Mouse (Mus musculus): ENCODE measurements around the gene Golga5. TPM values are rescaled to one million over a fixed set of nuclear protein-coding genes. Genes with fewer than 3 reads are reported as not detected.

Golga5 gene
- total and polyA plus RNA-seq, 2 experiments from 2014 or later = 17.4 to 24.0 TPM

DNA sequence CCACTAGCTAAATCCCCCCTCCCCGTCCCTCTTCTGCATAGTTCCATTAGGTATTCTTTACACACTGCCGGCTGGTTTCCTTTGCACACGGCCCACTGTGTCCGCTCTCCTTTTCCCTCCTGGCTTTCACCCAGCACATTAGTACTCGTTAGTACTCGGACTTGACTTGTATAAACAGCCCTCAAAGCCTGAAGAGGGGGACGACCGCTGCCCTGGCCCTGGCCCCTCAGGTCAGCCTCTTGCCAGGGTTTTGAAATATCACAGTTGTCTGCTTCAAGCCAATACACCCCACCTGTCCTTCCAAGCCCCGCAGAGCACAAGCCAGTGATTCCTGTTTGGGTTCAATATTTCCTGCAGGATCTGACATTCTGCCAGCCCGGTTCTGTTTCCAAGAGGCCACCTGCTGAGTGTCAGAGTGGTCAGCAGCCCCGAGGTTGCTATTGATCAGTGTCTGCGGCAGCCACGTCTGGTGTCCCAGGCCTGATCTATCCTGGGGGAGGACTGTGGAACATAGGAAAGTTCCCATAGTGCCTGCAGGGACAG, 52.9 kb downstream of the Golga5 start:
- no peak for TF ChIP-seq CTCF (IDR thresholded peaks at IDR 0.05; ENCODE audit: low read depth)
- no peak for TF ChIP-seq EP300 (IDR thresholded peaks at IDR 0.05; ENCODE audit: low read depth)
- no peak; the same call in 1 of the 2 replicates for ATAC-seq (ENCODE audit: insufficient read depth, low read depth)
- H3K4me1 ChIP-seq (ENCODE audit: control insufficient read depth, insufficient read depth) = no peaks in the 10 kb centered on the region
- H3K4me2 ChIP-seq (ENCODE audit: low read depth, low read length) = no peak overlapping the region
- H3K9ac ChIP-seq (replicated peaks; ENCODE audit: low read depth, low read length) = no peak overlapping the region
- DNase-seq (ENCODE audit: low spot score) = peak; percentile 21
- no peak overlapping the region for H3K4me3 ChIP-seq (ENCODE audit: low read depth, low read length)
- H3K36me3 ChIP-seq (replicated peaks; ENCODE audit: control insufficient read depth, insufficient read depth, low read length) = no peaks in the 10 kb centered on the region
- H3K27ac ChIP-seq (ENCODE audit: low read depth) = no peak overlapping the region
- no peaks in the 10 kb centered on the region for H3K27me3 ChIP-seq (ENCODE audit: control insufficient read depth, insufficient read depth, low read length)
- no peaks in the 10 kb centered on the region for H3K9me3 ChIP-seq (replicated peaks; ENCODE audit: control insufficient read depth, low read length)
- WGBS = 32% methylated on average over 13 of the region's 13 CpGs

DNA sequence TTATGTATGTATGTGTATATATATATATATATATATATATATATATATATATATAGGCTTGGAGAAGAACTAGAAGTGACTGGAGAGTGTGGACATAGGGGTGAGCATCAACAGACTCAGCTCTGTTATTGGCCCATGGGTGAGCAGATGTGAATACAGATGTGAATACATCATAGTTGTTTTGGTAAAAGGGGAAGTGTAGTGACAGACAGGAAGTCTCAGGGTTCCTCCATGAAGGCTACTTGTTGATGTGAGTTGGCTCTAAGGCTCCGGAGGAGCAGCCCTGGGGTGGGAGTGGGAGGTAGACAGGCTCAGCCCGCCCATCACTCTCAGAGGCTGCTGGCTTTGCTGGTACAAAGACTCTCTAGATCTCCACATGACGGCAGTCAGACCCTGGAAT, 55.3 kb downstream of the Golga5 start:
- DNase-seq (ENCODE audit: low spot score) = no peak
- Histone ChIP-seq H3K4me2 (ENCODE audit: low read depth, low read length) (no peak overlapping the region), H3K4me3 (ENCODE audit: low read depth, low read length) (no peak overlapping the region), H3K9me3 (replicated peaks; ENCODE audit: control insufficient read depth, low read length) (no peaks in the 10 kb centered on the region), H3K4me1 (ENCODE audit: control insufficient read depth, insufficient read depth) (no peaks in the 10 kb centered on the region), H3K9ac (replicated peaks; ENCODE audit: low read depth, low read length) (no peak overlapping the region), H3K36me3 (replicated peaks; ENCODE audit: control insufficient read depth, insufficient read depth, low read length) (no peaks in the 10 kb centered on the region), H3K27ac (ENCODE audit: low read depth) (no peak overlapping the region), H3K27me3 (ENCODE audit: control insufficient read depth, insufficient read depth, low read length) (no peaks in the 10 kb centered on the region)
- TF ChIP-seq CTCF (IDR thresholded peaks at IDR 0.05; ENCODE audit: low read depth) (no peak), EP300 (IDR thresholded peaks at IDR 0.05; ENCODE audit: low read depth) (no peak)
- WGBS = 59% methylated on average over 3 of the region's 3 CpGs
- no peak for ATAC-seq (ENCODE audit: insufficient read depth, low read depth)

DNA sequence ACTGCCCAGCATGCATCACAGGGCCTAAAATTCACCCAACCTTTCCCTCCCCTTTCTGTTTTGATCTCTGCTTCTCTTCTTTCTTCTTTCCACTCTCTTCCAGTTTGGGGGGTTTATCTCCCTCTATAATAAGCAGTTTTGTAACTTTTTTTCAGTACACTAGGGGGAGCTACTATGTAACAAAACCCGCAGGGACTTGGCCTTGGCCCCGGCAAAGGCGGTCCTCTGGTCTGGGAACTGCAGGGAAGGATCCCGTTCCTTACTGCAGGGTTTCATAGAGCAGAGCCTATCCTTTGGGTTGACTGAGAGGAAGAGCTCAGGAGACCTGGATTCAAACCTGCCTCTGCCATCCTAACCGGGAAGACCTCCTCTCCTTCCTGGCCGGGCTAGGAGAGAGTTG, 55.8 kb downstream of the Golga5 start:
- H3K4me1 ChIP-seq (ENCODE audit: control insufficient read depth, insufficient read depth) = no peaks in the 10 kb centered on the region
- H3K36me3 ChIP-seq (replicated peaks; ENCODE audit: control insufficient read depth, insufficient read depth, low read length) = no peaks in the 10 kb centered on the region
- no peaks in the 10 kb centered on the region for H3K9me3 ChIP-seq (replicated peaks; ENCODE audit: control insufficient read depth, low read length)
- H3K4me2 ChIP-seq (ENCODE audit: low read depth, low read length) = no peak overlapping the region
- peak; percentile 42 for TF ChIP-seq CTCF (IDR thresholded peaks at IDR 0.05; ENCODE audit: low read depth)
- no peak for TF ChIP-seq EP300 (IDR thresholded peaks at IDR 0.05; ENCODE audit: low read depth)
- WGBS = 12% methylated on average over 6 of the region's 6 CpGs
- no peaks in the 10 kb centered on the region for H3K27me3 ChIP-seq (ENCODE audit: control insufficient read depth, insufficient read depth, low read length)
- DNase-seq (ENCODE audit: low spot score) = peak; percentile 63
- H3K9ac ChIP-seq (replicated peaks; ENCODE audit: low read depth, low read length) = no peak overlapping the region
- H3K27ac ChIP-seq (ENCODE audit: low read depth) = no peak overlapping the region
- H3K4me3 ChIP-seq (ENCODE audit: low read depth, low read length) = no peak overlapping the region
- ATAC-seq (ENCODE audit: insufficient read depth, low read depth) = peak; percentile 59

DNA sequence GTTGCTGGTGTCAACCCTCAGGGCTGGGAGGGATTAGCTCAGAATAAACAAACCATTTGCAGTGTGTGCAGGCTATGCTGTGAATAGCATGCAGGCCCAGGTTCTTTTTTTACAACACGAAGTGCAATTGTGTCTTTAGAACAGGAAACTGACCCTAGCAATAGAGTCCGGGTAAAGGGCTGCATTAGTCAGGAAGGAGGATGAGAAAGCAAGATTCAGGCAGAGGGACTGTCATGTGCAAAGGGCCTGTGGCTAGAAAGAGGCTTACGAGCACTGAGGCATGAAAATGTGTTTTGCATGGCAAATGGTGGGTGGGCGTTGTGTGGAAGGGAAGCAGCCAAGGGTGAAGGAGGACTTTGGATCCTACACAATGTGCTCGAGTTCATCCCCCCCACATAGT, 59.1 kb downstream of the Golga5 start:
- no peak overlapping the region for H3K4me3 ChIP-seq (ENCODE audit: low read depth, low read length)
- no peak overlapping the region for H3K4me2 ChIP-seq (ENCODE audit: low read depth, low read length)
- no peaks in the 10 kb centered on the region for H3K36me3 ChIP-seq (replicated peaks; ENCODE audit: control insufficient read depth, insufficient read depth, low read length)
- TF ChIP-seq CTCF (IDR thresholded peaks at IDR 0.05; ENCODE audit: low read depth) (no peak), EP300 (IDR thresholded peaks at IDR 0.05; ENCODE audit: low read depth) (no peak)
- H3K9me3 ChIP-seq (replicated peaks; ENCODE audit: control insufficient read depth, low read length) = no peaks in the 10 kb centered on the region
- no peaks in the 10 kb centered on the region for H3K27me3 ChIP-seq (ENCODE audit: control insufficient read depth, insufficient read depth, low read length)
- no peaks in the 10 kb centered on the region for H3K4me1 ChIP-seq (ENCODE audit: control insufficient read depth, insufficient read depth)
- no peak overlapping the region for H3K27ac ChIP-seq (ENCODE audit: low read depth)
- 68% methylated on average over 5 of the region's 5 CpGs for WGBS
- no peak overlapping the region for H3K9ac ChIP-seq (replicated peaks; ENCODE audit: low read depth, low read length)
- no peak for DNase-seq (ENCODE audit: low spot score)
- ATAC-seq (ENCODE audit: insufficient read depth, low read depth) = no peak

GRCm38 (mm10) chr12:102535796-102536195, 66.9 kb downstream of the Golga5 start:
- Histone ChIP-seq H3K36me3 (replicated peaks; ENCODE audit: control insufficient read depth, insufficient read depth, low read length) (no peaks in the 10 kb centered on the region), H3K27ac (ENCODE audit: low read depth) (no peak overlapping the region), H3K4me2 (ENCODE audit: low read depth, low read length) (no peak overlapping the region), H3K4me1 (ENCODE audit: control insufficient read depth, insufficient read depth) (no peaks in the 10 kb centered on the region), H3K9me3 (replicated peaks; ENCODE audit: control insufficient read depth, low read length) (no peaks in the 10 kb centered on the region), H3K9ac (replicated peaks; ENCODE audit: low read depth, low read length) (no peak overlapping the region), H3K4me3 (ENCODE audit: low read depth, low read length) (no peak overlapping the region), H3K27me3 (ENCODE audit: control insufficient read depth, insufficient read depth, low read length) (no peaks in the 10 kb centered on the region)
- DNase-seq (ENCODE audit: low spot score) = no peak
- 38% methylated on average over 1 of the region's 1 CpGs for WGBS
- TF ChIP-seq EP300 (IDR thresholded peaks at IDR 0.05; ENCODE audit: low read depth) = no peak
- TF ChIP-seq CTCF (IDR thresholded peaks at IDR 0.05; ENCODE audit: low read depth) = no peak
- ATAC-seq (ENCODE audit: insufficient read depth, low read depth) = no peak

- no peaks in the 10 kb centered on the region for H3K27me3 ChIP-seq (ENCODE audit: control insufficient read depth, insufficient read depth, low read length)
- no peak for ATAC-seq (ENCODE audit: insufficient read depth, low read depth)
- 50% methylated on average over 8 of the region's 8 CpGs for WGBS
Observed at GRCm38 (mm10) chr12:102540278-102540677, 71.3 kb downstream of the Golga5 start.

More at GRCm38 (mm10) chr12:102540278-102540677, 71.3 kb downstream of the Golga5 start:
- TF ChIP-seq EP300 (IDR thresholded peaks at IDR 0.05; ENCODE audit: low read depth) (no peak), CTCF (IDR thresholded peaks at IDR 0.05; ENCODE audit: low read depth) (no peak)
- H3K9ac ChIP-seq (replicated peaks; ENCODE audit: low read depth, low read length) = no peak overlapping the region
- no peak overlapping the region for H3K4me3 ChIP-seq (ENCODE audit: low read depth, low read length)
- no peak for DNase-seq (ENCODE audit: low spot score)
- H3K4me2 ChIP-seq (ENCODE audit: low read depth, low read length) = no peak overlapping the region
- no peaks in the 10 kb centered on the region for H3K36me3 ChIP-seq (replicated peaks; ENCODE audit: control insufficient read depth, insufficient read depth, low read length)
- H3K4me1 ChIP-seq (ENCODE audit: control insufficient read depth, insufficient read depth) = no peaks in the 10 kb centered on the region
- H3K27ac ChIP-seq (ENCODE audit: low read depth) = no peak overlapping the region
- H3K9me3 ChIP-seq (replicated peaks; ENCODE audit: control insufficient read depth, low read length) = no peaks in the 10 kb centered on the region

All from heart, postnatal 0 days (tissue).